Mouse (Mus musculus) small intestine, adult 2 months (tissue): ENCODE measurements at regions not wholly inside any gene's neighbourhood (a gene's known extent, or its start where the extent isn't known, plus 50 kb on each side); places are given as distances from the start of the nearest gene placed in this dataset.

Experiments
- H3K27ac ChIP-seq: fragments of 200-500 bp; 2 replicates; pipeline ENCODE4 v1.5.1; 2012; ENCODE audit warnings: low read depth, low read length, control low read depth, inconsistent platforms; ENCODE audit not compliant: insufficient read depth
- H3K27me3 ChIP-seq: fragments of 200-500 bp; 2 replicates; pipeline ENCODE4 v1.6.1; 2012; ENCODE audit warnings: mild to moderate bottlenecking, moderate library complexity, low read length, inconsistent platforms; ENCODE audit not compliant: control insufficient read depth, insufficient read depth
- H3K36me3 ChIP-seq: fragments of 200-500 bp; 2 replicates; pipeline ENCODE4 v1.6.1; 2012; ENCODE audit warnings: mild to moderate bottlenecking, low read length, control low read depth, inconsistent platforms; ENCODE audit not compliant: control insufficient read depth, insufficient read depth
- H3K4me1 ChIP-seq: fragments of 200-500 bp; 2 replicates; pipeline ENCODE4 v1.6.1; 2012; ENCODE audit warnings: low read length, inconsistent platforms, mixed read lengths; ENCODE audit not compliant: control insufficient read depth, insufficient read depth, insufficient read length
- H3K4me3 ChIP-seq: fragments of 200-500 bp; 2 replicates; pipeline ENCODE4 v1.5.1; 2012; ENCODE audit warnings: low read depth, mild to moderate bottlenecking, control low read depth, inconsistent platforms, low read length, moderate library complexity
- CTCF ChIP-seq: fragments of 200-500 bp; IDR thresholded peaks from 2 replicates; pipeline ENCODE4 v1.5.1; 2012; ENCODE audit warnings: low read depth, mild to moderate bottlenecking, control low read depth, inconsistent platforms, low read length, moderate library complexity, mixed read lengths; ENCODE audit not compliant: insufficient replicate concordance, insufficient read length; ENCODE audit errors: extremely low read depth
- POLR2A ChIP-seq: fragments of 200-500 bp; IDR thresholded peaks from 2 replicates; pipeline ENCODE4 v1.6.1; 2012; ENCODE audit warnings: low read depth, mild to moderate bottlenecking, control low read depth, inconsistent platforms, low read length, moderate library complexity
- WGBS: fragments of 180-500 bp; shearing (Covaris S2); methylation state at CpG from one replicate; pipeline ENCODE4 v1.1.7; 2018; 5-methylcytosine and 5-hydroxymethylcytosine counted together

DNA sequence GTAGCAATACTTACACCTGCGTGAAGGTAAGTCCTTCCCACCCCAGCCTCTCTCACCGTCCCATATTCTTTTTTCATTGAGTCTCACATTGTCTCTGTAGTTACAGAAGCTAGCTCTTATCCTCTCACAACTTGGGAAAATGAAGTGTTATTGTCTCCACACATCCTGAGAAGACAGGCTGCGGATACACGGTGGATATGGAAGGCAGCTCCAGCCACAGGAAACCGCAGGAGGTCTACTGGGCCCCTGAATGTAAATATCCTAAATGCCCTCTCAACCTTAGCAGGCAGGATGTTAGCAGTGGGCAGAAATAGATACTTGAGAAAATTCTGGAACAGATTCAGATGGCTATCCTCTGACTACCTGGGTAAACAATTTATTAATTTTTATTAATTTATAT is 73.8 kb upstream of the Zfp703 start:
- Histone ChIP-seq H3K27ac (no peak overlapping the region), H3K36me3 (no peaks in the 10 kb centered on the region), H3K27me3 (no peaks in the 10 kb centered on the region), H3K4me3 (no peak overlapping the region), H3K4me1 (peaks cover 9% of the 10 kb centered on the region; the same call in 1 of the 2 replicates)
- TF ChIP-seq CTCF (no peak), POLR2A (no peak)
- 79% methylated on average over 5 of the region's 5 CpGs for WGBS

DNA sequence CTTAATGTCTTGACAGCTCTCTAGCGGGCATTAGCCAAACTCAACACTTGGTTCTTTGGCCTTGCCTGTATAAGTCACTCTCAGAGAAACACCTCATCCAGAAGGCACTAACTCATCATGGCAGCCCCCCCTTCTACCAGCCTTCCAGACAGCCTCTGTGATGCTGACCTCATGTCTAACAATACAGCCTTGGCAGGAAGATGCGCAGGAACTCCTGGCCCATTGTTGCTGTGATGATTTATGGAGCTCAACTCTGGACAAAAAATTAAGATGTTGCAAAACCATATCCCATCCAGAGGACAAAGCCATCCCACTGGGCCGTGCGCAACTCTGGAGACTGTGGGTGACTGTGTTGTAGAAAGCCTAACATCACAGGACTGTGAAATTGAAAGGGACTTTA is 70.9 kb upstream of the Zfp703 start:
- Histone ChIP-seq H3K27ac (no peak overlapping the region), H3K4me3 (no peak overlapping the region), H3K27me3 (no peaks in the 10 kb centered on the region), H3K4me1 (peaks cover 6% of the 10 kb centered on the region; the same call in 1 of the 2 replicates), H3K36me3 (no peaks in the 10 kb centered on the region)
- 96% methylated on average over 4 of the region's 4 CpGs for WGBS
- TF ChIP-seq CTCF (no peak), POLR2A (no peak)

DNA sequence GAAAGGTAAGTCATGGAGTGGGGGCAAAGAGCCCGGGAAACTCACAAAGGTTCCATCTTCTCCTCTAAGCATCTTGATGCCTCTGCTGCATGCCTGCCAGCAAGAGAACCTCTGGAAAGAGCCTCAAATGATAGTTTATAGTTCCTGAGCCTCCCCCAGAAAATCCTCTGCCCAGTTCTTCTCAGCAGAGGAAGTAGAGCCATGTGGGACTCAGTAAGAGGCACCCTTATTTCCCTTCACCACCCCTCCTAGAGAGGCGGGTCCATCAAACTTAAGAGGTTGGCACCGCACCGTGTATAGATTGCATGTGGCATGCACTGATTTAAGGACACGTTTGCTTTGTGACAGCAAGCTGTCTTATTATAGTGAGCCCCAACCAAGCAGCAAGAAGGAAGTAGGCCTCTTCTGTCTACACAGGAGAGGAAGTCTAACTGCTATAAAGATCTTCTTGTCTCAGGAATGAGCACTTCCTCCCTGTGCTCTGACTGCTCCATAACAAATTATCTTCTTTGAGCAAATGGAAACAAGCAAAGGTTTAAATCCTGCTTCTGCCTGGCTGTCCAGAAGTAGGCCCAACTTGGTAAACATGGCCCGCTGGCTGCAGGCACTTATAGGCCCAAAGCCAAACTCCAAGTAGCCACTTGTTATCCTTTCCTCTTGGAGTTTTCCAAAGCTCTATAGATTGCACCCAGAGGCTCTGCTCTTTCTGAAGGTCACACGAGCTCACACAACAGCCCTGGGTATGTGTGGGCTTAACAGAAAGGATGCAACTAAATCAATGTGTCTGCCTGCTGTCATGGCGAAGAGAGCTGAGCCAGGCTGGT is 69.6 kb upstream of the Zfp703 start:
- H3K27me3 ChIP-seq: no peaks in the 10 kb centered on the region
- 61% methylated on average over 8 of the region's 8 CpGs for WGBS
- TF ChIP-seq CTCF (no peak), POLR2A (no peak)

DNA sequence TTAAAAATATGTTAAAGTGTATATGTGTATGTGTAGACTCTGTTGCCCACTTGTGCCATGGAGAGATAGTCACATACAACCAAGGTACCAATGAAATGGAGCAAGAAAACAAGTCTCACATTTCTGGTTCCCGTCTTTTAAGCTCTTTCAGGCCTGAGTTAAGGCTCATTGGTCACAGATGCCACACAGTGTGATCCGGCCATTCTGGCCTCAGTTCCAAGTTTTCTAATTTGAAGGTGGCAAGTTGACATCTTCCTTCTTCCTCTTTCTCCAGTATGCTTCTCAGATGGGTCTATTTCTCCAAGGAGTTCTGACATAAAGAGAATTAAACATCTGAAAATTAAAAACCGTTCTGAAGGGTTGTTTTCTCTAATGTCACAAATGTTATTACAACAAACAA is 66.9 kb upstream of the Zfp703 start:
- 92% methylated on average over 3 of the region's 3 CpGs for WGBS
- H3K4me1 ChIP-seq: peaks cover 4% of the 10 kb centered on the region; the same call in 1 of the 2 replicates
- H3K36me3 ChIP-seq: no peaks in the 10 kb centered on the region
- no peak overlapping the region for H3K4me3 ChIP-seq
- no peak overlapping the region for H3K27ac ChIP-seq
- H3K27me3 ChIP-seq: no peaks in the 10 kb centered on the region
- no peak for TF ChIP-seq POLR2A
- no peak for TF ChIP-seq CTCF

More for the DNA sequence above, 69.6 kb upstream of the Zfp703 start:
- H3K27ac ChIP-seq: no peak overlapping the region; the same call in 1 of the 2 replicates
- H3K4me1 ChIP-seq: peaks cover 6% of the 10 kb centered on the region; the same call in 1 of the 2 replicates
- no peak overlapping the region for H3K4me3 ChIP-seq
- no peaks in the 10 kb centered on the region for H3K36me3 ChIP-seq

DNA sequence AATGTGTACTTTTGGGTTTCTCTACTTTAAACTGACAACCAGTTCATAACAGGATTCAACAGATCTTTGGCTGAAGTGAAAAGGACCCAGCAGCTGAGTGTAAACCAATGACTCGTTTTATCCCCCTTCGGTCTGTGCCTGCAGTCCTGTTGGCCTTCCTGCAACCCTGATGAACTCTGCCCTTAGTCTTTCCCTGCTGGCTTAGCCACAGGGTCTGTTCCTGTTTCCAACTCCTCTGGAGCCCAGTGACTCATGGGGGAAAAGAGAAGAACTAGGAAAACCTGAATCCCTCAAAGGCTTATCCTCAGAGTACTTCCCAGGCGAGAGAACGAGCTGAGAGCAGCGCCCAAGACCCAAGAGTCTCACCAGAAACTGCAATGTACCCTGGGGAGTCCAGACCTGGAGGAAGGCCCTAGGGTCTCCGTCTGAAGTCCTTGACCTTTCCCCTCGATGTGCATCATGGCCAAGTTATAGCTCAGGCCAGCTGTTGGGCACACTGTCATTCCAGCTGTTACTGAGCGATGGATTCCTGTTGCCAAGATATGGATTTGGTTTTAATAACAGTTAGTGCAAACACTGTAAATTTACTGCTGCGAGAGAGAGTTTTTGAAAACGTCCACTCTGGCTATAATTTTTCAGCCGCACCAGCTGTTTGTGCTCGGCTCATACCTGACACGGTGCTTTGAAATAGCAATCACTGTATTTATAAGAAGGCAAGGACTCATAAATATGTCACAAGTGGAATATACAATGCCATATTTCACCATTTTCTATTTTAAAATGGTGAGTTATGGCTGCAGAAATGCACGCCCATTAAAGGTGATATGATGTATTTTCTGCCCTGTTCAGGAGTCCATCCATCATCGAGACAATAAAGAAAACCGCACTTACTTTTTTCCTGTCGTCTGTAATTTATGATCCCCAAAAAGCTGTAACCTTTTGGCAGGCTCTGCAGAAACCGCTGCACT is 63.3 kb upstream of the Zfp703 start:
- TF ChIP-seq CTCF: no peak
- no peak for TF ChIP-seq POLR2A
- 57% methylated on average over 18 of the region's 18 CpGs for WGBS
- Histone ChIP-seq H3K27me3 (no peaks in the 10 kb centered on the region), H3K27ac (no peak overlapping the region), H3K36me3 (no peaks in the 10 kb centered on the region), H3K4me3 (no peak overlapping the region), H3K4me1 (no peaks in the 10 kb centered on the region)

DNA sequence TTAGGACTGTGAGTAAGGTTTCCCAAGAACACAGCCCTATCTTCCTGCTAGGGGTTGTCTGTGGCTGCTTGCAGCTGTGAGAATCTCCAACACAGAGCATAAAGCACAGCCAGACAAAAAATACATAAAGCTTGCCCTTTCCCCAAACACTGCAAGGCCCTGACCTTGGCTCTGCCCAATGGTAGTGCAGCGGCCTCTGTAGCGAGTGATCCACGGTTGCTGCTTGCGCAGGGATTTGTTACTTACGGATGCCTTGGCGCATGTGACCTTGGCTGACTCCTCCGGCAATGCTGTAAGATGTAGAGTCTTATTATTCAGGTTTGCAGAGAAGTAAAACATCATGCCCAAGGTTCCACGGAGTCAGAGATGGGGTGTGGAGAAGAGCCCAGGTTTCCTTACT is 61.4 kb upstream of the Zfp703 start:
- Histone ChIP-seq H3K36me3 (no peaks in the 10 kb centered on the region), H3K27ac (no peak overlapping the region), H3K4me1 (no peaks in the 10 kb centered on the region), H3K27me3 (no peaks in the 10 kb centered on the region), H3K4me3 (no peak overlapping the region)
- 96% methylated on average over 8 of the region's 8 CpGs for WGBS
- TF ChIP-seq CTCF: no peak
- TF ChIP-seq POLR2A: no peak

DNA sequence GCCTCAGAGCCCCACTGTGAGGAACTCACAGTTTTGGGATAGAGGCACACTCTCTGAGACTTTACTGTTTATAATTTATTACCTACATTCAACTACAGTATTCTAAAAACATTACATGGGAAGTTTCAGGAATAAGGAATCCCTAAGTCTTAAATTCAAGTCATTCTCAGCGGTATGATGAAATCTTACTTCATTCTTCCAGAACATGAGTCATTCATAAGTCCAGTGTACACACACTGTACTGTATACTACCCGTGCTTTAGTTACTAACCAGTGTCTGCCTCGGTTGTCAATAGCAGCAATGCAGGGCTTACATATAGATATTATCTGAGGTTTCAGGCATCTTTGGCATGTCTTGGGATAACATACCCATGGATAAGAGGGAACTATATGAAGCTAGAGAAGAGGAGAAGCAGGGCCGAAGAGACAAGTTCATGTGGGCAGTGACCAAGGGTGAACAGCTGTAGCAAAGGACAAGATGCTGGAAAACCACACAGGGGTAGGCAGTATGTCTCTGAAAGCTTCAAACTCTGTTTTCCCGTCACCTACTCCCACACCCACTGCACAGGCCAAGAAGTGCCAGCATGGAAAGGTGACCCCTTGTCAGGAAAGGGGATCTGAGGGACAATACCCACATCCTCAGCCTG is 55.5 kb upstream of the Zfp703 start:
- TF ChIP-seq POLR2A (no peak), CTCF (no peak)
- Histone ChIP-seq H3K4me3 (no peak overlapping the region), H3K4me1 (no peaks in the 10 kb centered on the region), H3K36me3 (no peaks in the 10 kb centered on the region), H3K27ac (no peak overlapping the region), H3K27me3 (no peaks in the 10 kb centered on the region)
- 88% methylated on average over 5 of the region's 5 CpGs for WGBS
